Mouse (Mus musculus): ENCODE measurements around the gene Gphb5. TPM values are rescaled to one million over a fixed set of nuclear protein-coding genes. Genes with fewer than 3 reads are reported as not detected.

Gene Gphb5
- polyA plus RNA-seq (2014; fragmentation: Nextera tagmentation; extraction: Ambion mirVana) = not detected in 2 replicates

DNA sequence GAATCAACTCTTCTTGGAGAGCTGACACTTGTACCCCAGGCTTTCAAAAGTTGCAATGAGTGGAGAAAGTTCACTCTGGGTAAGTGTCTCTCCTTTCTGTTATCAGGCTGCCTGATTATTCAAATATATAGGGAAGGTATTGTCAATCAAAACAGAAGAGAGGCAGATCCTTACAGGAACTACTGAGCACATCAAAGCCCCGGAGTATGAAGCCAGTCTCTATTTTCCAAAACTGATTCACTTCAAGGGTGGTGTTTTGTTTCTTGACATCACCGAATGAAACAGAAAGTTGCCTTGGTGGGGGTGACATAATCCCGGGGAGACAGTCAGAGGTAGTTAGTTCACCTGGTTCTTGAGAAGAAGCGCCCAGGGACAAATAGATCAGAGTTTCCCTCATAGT, at the start of gene Gphb5:
TSS of gene Gphb5 (minus strand) at position 101 of the 400 bp plus-strand sequence.
- ATAC-seq (replicated peaks; ENCODE audit: low FRiP score) (no peak), DNase-seq (ENCODE audit: low spot score) (no peak)
- no peak within 1 kb of the TSS for H3K4me2 ChIP-seq
- H3K27ac ChIP-seq (ENCODE audit: low read depth, low read length) = no peak within 1 kb of the TSS
- H3K27me3 ChIP-seq (replicated peaks; ENCODE audit: control insufficient read depth, insufficient read depth, low read length) = no peaks in the 10 kb centered on the region
- H3K4me3 ChIP-seq (ENCODE audit: low read depth, low read length) = no peak within 1 kb of the TSS
- H3K9ac ChIP-seq (ENCODE audit: low read depth, low read length) = no peak within 1 kb of the TSS
- no peaks in the 10 kb centered on the region for H3K36me3 ChIP-seq (ENCODE audit: control insufficient read depth, insufficient read depth, low read length)
- 84% methylated on average over 4 of the region's 4 CpGs for WGBS
- H3K4me1 ChIP-seq (replicated peaks; ENCODE audit: control insufficient read depth, insufficient read depth, low read length) = no peaks in the 10 kb centered on the region
- H3K9me3 ChIP-seq (ENCODE audit: control insufficient read depth, low read length) = no peaks in the 10 kb centered on the region

DNA sequence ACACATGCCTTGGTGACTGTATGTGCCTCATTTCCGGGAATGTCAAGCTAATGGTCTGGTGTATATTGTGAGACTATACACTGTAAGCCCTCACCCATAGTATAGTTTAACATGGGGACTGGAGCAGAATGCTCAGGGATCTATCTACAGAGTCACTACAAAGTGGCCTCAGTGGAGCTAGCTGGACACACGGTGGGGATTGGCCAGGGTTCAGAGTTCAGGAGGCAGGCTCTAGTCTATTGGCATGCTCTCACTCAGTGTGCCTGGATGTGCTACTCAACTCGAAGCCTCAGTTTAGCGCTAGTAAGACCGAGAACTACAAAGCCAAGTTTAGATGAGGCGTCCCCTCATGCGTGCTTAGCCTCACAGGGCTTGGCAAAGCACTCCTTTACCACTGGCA, 49.6 kb upstream of the Gphb5 start:
- H3K27me3 ChIP-seq (replicated peaks; ENCODE audit: control insufficient read depth, insufficient read depth, low read length) = no peaks in the 10 kb centered on the region
- peaks cover 14% of the 10 kb centered on the region; the same call in 1 of the 2 replicates for H3K36me3 ChIP-seq (ENCODE audit: control insufficient read depth, insufficient read depth, low read length)
- H3K4me2 ChIP-seq = no peak overlapping the region
- no peaks in the 10 kb centered on the region for H3K9me3 ChIP-seq (ENCODE audit: control insufficient read depth, low read length)
- ATAC-seq (replicated peaks; ENCODE audit: low FRiP score) (no peak), DNase-seq (ENCODE audit: low spot score) (no peak)
- no peaks in the 10 kb centered on the region for H3K4me1 ChIP-seq (replicated peaks; ENCODE audit: control insufficient read depth, insufficient read depth, low read length)
- no peak overlapping the region for H3K27ac ChIP-seq (ENCODE audit: low read depth, low read length)
- H3K9ac ChIP-seq (ENCODE audit: low read depth, low read length) = no peak overlapping the region
- WGBS = 88% methylated on average over 7 of the region's 7 CpGs
- no peak overlapping the region for H3K4me3 ChIP-seq (ENCODE audit: low read depth, low read length)

DNA sequence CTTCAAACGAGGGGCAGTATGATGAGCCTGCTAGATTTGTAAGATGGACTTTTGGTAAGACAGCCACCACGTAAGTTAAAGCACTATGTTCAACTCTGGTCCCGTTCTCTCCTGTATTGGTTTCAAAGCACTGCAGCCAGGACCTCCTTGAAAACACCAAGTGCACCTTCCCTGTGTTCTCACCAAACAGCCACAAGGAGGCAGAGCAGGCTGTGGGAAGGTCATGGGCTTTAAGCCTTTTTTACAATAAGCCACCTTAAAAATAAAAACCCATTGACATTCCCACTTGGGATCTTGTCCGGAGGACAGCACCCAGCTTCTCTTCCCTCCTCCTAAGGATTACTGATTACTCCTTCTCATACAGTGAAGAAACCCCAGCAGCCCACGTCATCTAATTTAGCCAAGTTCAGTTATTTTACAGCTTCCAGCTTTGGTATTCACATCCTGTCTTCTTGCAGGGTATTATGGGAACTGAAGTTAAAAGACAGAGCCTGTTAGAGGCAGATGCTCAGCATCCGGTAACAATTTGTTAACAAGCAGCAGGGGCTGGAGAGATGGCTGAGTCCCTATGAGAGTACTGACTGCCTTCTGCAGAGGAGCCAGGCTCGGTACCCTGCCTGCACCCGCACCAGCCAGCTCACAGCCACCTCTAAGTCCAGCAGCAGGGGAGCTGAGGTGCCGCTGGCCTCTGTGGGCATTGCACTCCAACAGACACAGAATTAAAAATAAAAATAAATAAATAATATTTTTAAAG, 47.6 kb upstream of the Gphb5 start:
- no peaks in the 10 kb centered on the region for H3K4me1 ChIP-seq (replicated peaks; ENCODE audit: control insufficient read depth, insufficient read depth, low read length)
- H3K27ac ChIP-seq (ENCODE audit: low read depth, low read length) = no peak overlapping the region
- H3K9ac ChIP-seq (ENCODE audit: low read depth, low read length) = no peak overlapping the region
- no peaks in the 10 kb centered on the region for H3K27me3 ChIP-seq (replicated peaks; ENCODE audit: control insufficient read depth, insufficient read depth, low read length)
- no peak overlapping the region for H3K4me3 ChIP-seq (ENCODE audit: low read depth, low read length)
- DNase-seq (ENCODE audit: low spot score) = no peak
- H3K36me3 ChIP-seq (ENCODE audit: control insufficient read depth, insufficient read depth, low read length) = peaks cover 14% of the 10 kb centered on the region; the same call in 1 of the 2 replicates
- no peaks in the 10 kb centered on the region for H3K9me3 ChIP-seq (ENCODE audit: control insufficient read depth, low read length)
- WGBS = 87% methylated on average over 9 of the region's 9 CpGs
- no peak for ATAC-seq (replicated peaks; ENCODE audit: low FRiP score)
- no peak overlapping the region for H3K4me2 ChIP-seq

- no peak for ATAC-seq (replicated peaks; ENCODE audit: low FRiP score)
- no peak overlapping the region for H3K4me3 ChIP-seq (ENCODE audit: low read depth, low read length)
- peaks cover 8% of the 10 kb centered on the region; the same call in 1 of the 2 replicates for H3K36me3 ChIP-seq (ENCODE audit: control insufficient read depth, insufficient read depth, low read length)
- WGBS = 81% methylated on average over 5 of the region's 5 CpGs
- H3K4me2 ChIP-seq = no peak overlapping the region
- H3K27ac ChIP-seq (ENCODE audit: low read depth, low read length) = no peak overlapping the region
- no peaks in the 10 kb centered on the region for H3K4me1 ChIP-seq (replicated peaks; ENCODE audit: control insufficient read depth, insufficient read depth, low read length)
- no peak overlapping the region for H3K9ac ChIP-seq (ENCODE audit: low read depth, low read length)
- H3K27me3 ChIP-seq (replicated peaks; ENCODE audit: control insufficient read depth, insufficient read depth, low read length) = no peaks in the 10 kb centered on the region
- no peaks in the 10 kb centered on the region for H3K9me3 ChIP-seq (ENCODE audit: control insufficient read depth, low read length)
- DNase-seq (ENCODE audit: low spot score) = no peak
Measured at GRCm38 (mm10) chr12:75460561-75460960, 44.0 kb upstream of the Gphb5 start.

GRCm38 (mm10) chr12:75459656-75460055, 43.1 kb upstream of the Gphb5 start:
- no peaks in the 10 kb centered on the region for H3K4me1 ChIP-seq (replicated peaks; ENCODE audit: control insufficient read depth, insufficient read depth, low read length)
- H3K27ac ChIP-seq (ENCODE audit: low read depth, low read length) = no peak overlapping the region
- ATAC-seq (replicated peaks; ENCODE audit: low FRiP score) (no peak), DNase-seq (ENCODE audit: low spot score) (no peak)
- no peaks in the 10 kb centered on the region for H3K9me3 ChIP-seq (ENCODE audit: control insufficient read depth, low read length)
- H3K27me3 ChIP-seq (replicated peaks; ENCODE audit: control insufficient read depth, insufficient read depth, low read length) = no peaks in the 10 kb centered on the region
- H3K4me2 ChIP-seq = no peak overlapping the region
- peaks cover 5% of the 10 kb centered on the region; the same call in 1 of the 2 replicates for H3K36me3 ChIP-seq (ENCODE audit: control insufficient read depth, insufficient read depth, low read length)
- 88% methylated on average over 5 of the region's 5 CpGs for WGBS
- H3K9ac ChIP-seq (ENCODE audit: low read depth, low read length) = no peak overlapping the region
- H3K4me3 ChIP-seq (ENCODE audit: low read depth, low read length) = no peak overlapping the region

DNA sequence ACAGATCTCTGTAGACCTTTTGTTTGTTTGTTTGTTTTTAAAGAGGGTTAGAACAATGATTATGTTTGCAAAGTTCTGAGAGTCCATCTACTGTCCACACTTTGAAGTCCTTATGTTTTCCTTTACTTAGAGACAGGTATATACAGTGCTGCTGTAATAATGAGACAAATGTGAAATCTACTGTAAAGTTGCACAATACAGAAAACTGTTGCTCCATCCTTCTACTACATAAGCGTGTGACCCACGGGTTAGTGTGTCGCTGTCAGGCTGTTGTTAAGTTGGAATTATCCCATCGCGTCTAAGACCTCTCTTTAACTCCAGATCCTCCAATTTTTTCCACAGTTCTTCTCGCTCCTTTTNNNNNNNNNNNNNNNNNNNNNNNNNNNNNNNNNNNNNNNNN, 36.9 kb upstream of the Gphb5 start:
- Histone ChIP-seq H3K9me3 (ENCODE audit: control insufficient read depth, low read length) (no peaks in the 10 kb centered on the region), H3K9ac (ENCODE audit: low read depth, low read length) (no peak overlapping the region), H3K27me3 (replicated peaks; ENCODE audit: control insufficient read depth, insufficient read depth, low read length) (no peaks in the 10 kb centered on the region), H3K4me3 (ENCODE audit: low read depth, low read length) (no peak overlapping the region), H3K4me1 (replicated peaks; ENCODE audit: control insufficient read depth, insufficient read depth, low read length) (no peaks in the 10 kb centered on the region), H3K36me3 (ENCODE audit: control insufficient read depth, insufficient read depth, low read length) (peaks cover 2% of the 10 kb centered on the region; the same call in 1 of the 2 replicates), H3K4me2 (no peak overlapping the region), H3K27ac (ENCODE audit: low read depth, low read length) (no peak overlapping the region)
- DNase-seq (ENCODE audit: low spot score) = no peak
- WGBS = 93% methylated on average over 6 of the region's 6 CpGs
- no peak for ATAC-seq (replicated peaks; ENCODE audit: low FRiP score)

DNA sequence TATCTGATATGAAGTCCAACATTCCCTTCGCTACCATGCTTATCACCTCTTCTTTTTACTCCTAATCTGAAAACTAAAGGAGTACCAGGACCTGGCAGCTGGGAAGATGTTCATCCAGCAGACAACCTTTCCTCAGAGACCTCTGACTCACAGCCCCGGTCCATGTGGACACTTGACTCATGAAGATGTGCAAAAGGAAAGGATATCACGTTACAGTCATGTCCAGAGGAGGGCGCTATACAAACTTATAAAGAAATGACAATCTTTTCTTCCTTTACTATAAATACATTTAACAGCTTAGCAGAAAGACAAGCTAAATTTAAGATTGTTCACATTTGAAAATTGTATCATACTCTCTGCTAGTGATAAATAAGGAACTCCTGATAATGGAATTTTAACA, 36.4 kb upstream of the Gphb5 start:
- ATAC-seq (replicated peaks; ENCODE audit: low FRiP score) (no peak), DNase-seq (ENCODE audit: low spot score) (no peak)
- Histone ChIP-seq H3K36me3 (ENCODE audit: control insufficient read depth, insufficient read depth, low read length) (peaks cover 2% of the 10 kb centered on the region; the same call in 1 of the 2 replicates), H3K27ac (ENCODE audit: low read depth, low read length) (no peak overlapping the region), H3K27me3 (replicated peaks; ENCODE audit: control insufficient read depth, insufficient read depth, low read length) (no peaks in the 10 kb centered on the region), H3K4me3 (ENCODE audit: low read depth, low read length) (no peak overlapping the region), H3K9me3 (ENCODE audit: control insufficient read depth, low read length) (no peaks in the 10 kb centered on the region), H3K4me1 (replicated peaks; ENCODE audit: control insufficient read depth, insufficient read depth, low read length) (no peaks in the 10 kb centered on the region), H3K9ac (ENCODE audit: low read depth, low read length) (no peak overlapping the region), H3K4me2 (no peak overlapping the region)
- 85% methylated on average over 4 of the region's 4 CpGs for WGBS

GRCm38 (mm10) chr12:75450592-75450991, 34.0 kb upstream of the Gphb5 start:
- Histone ChIP-seq H3K9ac (ENCODE audit: low read depth, low read length) (no peak overlapping the region), H3K27ac (ENCODE audit: low read depth, low read length) (no peak overlapping the region), H3K4me2 (no peak overlapping the region), H3K4me1 (replicated peaks; ENCODE audit: control insufficient read depth, insufficient read depth, low read length) (no peaks in the 10 kb centered on the region), H3K27me3 (replicated peaks; ENCODE audit: control insufficient read depth, insufficient read depth, low read length) (no peaks in the 10 kb centered on the region), H3K4me3 (ENCODE audit: low read depth, low read length) (no peak overlapping the region), H3K36me3 (ENCODE audit: control insufficient read depth, insufficient read depth, low read length) (peaks cover 2% of the 10 kb centered on the region; the same call in 1 of the 2 replicates), H3K9me3 (ENCODE audit: control insufficient read depth, low read length) (no peaks in the 10 kb centered on the region)
- ATAC-seq (replicated peaks; ENCODE audit: low FRiP score) (no peak), DNase-seq (ENCODE audit: low spot score) (no peak)
- WGBS = 93% methylated on average over 8 of the region's 8 CpGs

GRCm38 (mm10) chr12:75450011-75450410, 33.4 kb upstream of the Gphb5 start:
- no peak for ATAC-seq (replicated peaks; ENCODE audit: low FRiP score)

More at GRCm38 (mm10) chr12:75450011-75450410, 33.4 kb upstream of the Gphb5 start:
- no peak overlapping the region for H3K27ac ChIP-seq (ENCODE audit: low read depth, low read length)
- no peaks in the 10 kb centered on the region for H3K9me3 ChIP-seq (ENCODE audit: control insufficient read depth, low read length)
- no peak overlapping the region for H3K9ac ChIP-seq (ENCODE audit: low read depth, low read length)
- no peaks in the 10 kb centered on the region for H3K4me1 ChIP-seq (replicated peaks; ENCODE audit: control insufficient read depth, insufficient read depth, low read length)
- H3K4me2 ChIP-seq = no peak overlapping the region
- DNase-seq (ENCODE audit: low spot score) = no peak
- 86% methylated on average over 14 of the region's 14 CpGs for WGBS
- H3K27me3 ChIP-seq (replicated peaks; ENCODE audit: control insufficient read depth, insufficient read depth, low read length) = no peaks in the 10 kb centered on the region
- H3K4me3 ChIP-seq (ENCODE audit: low read depth, low read length) = no peak overlapping the region
- H3K36me3 ChIP-seq (ENCODE audit: control insufficient read depth, insufficient read depth, low read length) = peaks cover 2% of the 10 kb centered on the region; the same call in 1 of the 2 replicates
